Mouse (Mus musculus) megakaryocyte, embryonic 14.5 days (primary cell): ENCODE measurements around the gene Zbtb38.

Experiments used
- FLI1 ChIP-seq: IDR thresholded peaks from 2 replicates; pipeline ENCODE4 v1.6.1; 2012; ENCODE audit warnings: low read length, inconsistent platforms, mixed read lengths
- GATA1 ChIP-seq: IDR thresholded peaks from 3 replicates; pipeline ENCODE4 v1.6.1; 2012; ENCODE audit warnings: mixed read lengths, low read length, inconsistent platforms, borderline replicate concordance

GRCm38 (mm10) chr9:96716136-96716535 lies 36.5 kb downstream of the Zbtb38 start:
- TF ChIP-seq GATA1: no peak
- TF ChIP-seq FLI1: no peak
